Mouse (Mus musculus) regulatory T cell (primary cell): ENCODE data around the gene Plekhh1.

Experiments used
- in situ Hi-C: fragments of 300-600 bp; cut with MboI, MseI; formaldehyde crosslinking; loops from one replicate; pipeline ENCODE4 v1.15.1; 2025; ENCODE audit warnings: high pct_unique_total_duplicates

Gene Plekhh1

GRCm38 (mm10) chr12:79070736-79071333 lies 41.9 kb downstream of the Plekhh1 start:
- in situ Hi-C loops = no loop called here

DNA sequence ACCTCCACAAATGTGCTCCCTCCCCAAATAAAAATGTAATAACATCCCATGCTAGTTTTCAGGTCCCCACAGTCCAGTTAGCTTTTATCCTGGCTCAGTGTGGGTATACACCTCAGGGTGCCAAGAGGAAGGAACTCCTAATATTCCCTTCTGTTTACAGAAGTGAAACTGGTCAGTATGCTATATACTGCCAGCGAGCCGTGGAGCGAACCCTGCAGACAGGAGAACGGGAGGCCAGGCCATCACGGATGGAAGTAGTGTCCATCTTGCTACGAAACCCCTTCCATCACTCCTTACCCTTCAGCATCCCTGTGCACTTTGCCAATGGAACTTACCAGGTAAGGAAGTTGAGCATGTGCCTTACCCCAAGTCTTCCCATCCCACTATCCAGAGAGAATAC lies 43.6 kb downstream of the Plekhh1 start:
- in situ Hi-C loops = no loop called here

DNA sequence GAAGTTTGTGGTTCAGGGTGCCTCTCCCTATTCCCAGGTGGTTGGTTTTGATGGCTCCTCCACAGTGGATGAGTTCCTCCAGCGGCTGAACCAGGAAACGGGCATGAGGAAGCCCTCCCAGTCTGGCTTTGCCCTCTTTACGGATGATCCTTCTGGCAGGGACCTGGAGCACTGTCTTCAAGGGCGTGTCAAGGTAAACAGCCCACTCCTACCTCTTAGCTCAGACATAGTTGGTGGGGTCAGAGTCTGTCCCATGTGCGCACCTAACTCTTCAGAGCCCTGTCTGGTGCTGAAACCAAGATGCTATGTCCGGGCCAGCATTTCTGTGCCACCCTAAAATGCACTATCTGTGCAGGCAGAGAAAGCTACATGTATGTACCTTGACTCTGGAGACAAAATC lies 44.4 kb downstream of the Plekhh1 start:
- in situ Hi-C loops = no loop called here

DNA sequence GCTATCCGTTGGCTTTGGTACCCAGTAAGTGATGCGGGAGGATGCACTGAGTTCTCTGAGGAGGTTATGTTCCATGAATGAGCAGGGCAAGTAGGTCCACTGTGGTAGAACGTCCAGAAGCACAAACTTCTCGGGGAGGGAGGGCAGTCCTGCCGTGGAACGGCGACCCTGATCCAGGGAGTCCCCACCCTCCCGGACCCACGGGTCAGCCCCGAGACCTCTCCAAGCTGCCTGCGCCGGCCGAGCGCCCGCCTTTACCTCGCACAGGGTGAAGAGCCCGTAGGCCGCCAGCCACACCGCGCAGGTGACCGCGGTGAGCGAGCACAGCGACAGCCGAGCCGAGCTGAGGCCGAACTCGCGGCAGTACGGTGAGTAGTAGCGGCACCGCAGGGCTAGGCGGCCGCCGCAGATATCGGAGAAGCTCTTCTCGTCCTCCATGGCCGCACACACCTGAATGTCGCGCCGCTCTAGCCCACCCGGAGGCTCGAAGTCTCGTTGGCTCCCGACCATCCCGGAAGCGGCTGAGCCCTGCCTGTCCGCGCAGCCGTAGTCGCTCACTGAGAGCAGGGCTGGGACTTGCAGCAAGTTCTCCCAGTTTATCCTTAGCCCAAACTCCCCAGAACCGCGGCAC lies 60.3 kb downstream of the Plekhh1 start, which contains the start of gene Pigh:
TSS of gene Pigh (minus strand) at position 470 of the 631 bp plus-strand sequence.
- in situ Hi-C loops = no loop called here

DNA sequence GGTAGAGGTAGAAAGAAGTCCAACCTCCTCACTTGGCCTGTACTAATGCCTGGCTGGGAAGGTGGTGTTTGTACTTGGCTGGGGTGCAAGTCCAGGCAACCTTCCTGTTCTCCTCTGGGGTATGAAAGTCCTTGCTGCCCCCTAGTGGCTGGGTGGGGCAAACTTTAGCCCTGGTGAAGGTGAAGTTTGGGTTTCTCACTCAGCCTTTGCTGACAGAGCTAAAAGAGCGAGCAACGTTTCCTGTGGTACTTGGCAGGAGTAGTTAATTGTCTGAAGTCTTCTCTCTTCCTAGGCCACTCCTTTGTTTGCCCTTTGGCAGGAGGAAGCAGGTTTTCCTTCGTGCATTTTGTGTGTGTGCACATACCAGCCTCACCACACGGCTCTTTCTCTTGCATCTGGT lies 63.6 kb downstream of the Plekhh1 start:
- in situ Hi-C loops = no loop called here

- in situ Hi-C loops = loop anchor here (5.0 kb wide), 1 partner anchor 180 kb away; no protein-coding TSS in a partner anchor
Measured at GRCm38 (mm10) chr12:79097106-79097752, 68.3 kb downstream of the Plekhh1 start.

- in situ Hi-C loops = loop anchor here (5.0 to 25.0 kb wide), 2 partner anchors 81 to 541 kb away; no protein-coding TSS in a partner anchor
Measured at GRCm38 (mm10) chr12:79103773-79104172, 74.8 kb downstream of the Plekhh1 start.

DNA sequence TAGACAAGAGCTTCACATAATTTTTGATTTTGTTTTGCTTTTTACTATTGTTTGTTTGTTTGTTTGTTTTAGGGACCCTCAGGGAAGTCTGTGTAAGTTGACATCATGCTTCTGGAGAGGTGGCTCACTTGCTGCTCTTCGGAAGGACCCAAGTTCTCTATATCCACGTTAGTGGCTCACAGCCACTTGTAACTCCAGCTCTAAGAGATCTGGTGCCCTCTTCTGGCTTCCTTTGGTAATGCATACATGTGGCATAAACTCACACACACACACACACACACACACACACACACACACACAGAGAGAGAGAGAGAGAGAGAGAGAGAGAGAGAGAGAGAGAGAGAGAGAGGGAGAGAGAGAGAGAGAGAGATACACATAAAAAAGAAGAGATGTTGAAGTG lies 75.6 kb downstream of the Plekhh1 start:
- in situ Hi-C loops = loop anchor here (5.0 to 25.0 kb wide), 2 partner anchors 82 to 542 kb away; no protein-coding TSS in a partner anchor

GRCm38 (mm10) chr12:79105312-79105711 lies 76.3 kb downstream of the Plekhh1 start:
- in situ Hi-C loops = loop anchor here (25.0 kb wide), 1 partner anchor 543 kb away; no protein-coding TSS in a partner anchor

DNA sequence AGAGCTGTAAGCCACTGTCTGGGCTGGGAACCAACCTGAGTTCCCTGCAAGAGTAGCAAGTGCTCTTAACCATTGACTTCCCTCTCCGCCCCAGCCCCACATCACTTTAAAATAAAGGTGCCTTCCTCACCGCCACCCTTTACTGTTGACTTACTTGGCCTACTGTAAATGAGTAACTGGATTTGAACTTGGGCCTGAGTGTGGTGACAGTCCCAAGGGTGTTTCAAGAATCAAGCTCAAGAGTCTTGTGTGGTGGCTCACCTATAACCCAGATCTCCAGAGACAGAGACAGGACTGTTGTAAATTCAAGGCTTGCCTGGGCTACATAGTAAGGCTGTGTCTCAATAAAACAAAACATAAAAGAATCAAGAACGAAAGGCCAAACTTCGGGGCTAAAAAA lies 90.0 kb downstream of the Plekhh1 start:
- in situ Hi-C loops = loop anchor here (25.0 kb wide), 1 partner anchor 557 kb away; no protein-coding TSS in a partner anchor

DNA sequence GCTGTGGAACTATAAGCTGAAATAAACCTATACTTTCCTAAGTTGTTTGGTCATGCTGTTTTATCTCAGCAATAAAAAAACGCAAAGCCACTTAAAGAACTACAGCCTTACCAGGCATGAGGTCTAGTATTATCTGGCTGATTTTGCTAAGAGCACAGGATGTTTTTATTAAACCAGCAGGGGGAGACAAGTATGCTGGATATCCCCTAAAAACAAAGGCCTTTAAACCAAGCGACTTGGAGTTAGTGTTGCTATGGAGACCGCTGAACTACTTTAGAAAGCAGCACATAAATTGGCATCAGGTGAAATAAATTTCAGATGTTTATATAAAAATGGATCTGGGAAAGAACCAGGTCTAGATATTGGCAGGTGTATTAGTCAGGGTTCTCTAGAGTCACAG lies 93.9 kb downstream of the Plekhh1 start:
- in situ Hi-C loops = loop anchor here (25.0 kb wide), 1 partner anchor 561 kb away; no protein-coding TSS in a partner anchor

DNA sequence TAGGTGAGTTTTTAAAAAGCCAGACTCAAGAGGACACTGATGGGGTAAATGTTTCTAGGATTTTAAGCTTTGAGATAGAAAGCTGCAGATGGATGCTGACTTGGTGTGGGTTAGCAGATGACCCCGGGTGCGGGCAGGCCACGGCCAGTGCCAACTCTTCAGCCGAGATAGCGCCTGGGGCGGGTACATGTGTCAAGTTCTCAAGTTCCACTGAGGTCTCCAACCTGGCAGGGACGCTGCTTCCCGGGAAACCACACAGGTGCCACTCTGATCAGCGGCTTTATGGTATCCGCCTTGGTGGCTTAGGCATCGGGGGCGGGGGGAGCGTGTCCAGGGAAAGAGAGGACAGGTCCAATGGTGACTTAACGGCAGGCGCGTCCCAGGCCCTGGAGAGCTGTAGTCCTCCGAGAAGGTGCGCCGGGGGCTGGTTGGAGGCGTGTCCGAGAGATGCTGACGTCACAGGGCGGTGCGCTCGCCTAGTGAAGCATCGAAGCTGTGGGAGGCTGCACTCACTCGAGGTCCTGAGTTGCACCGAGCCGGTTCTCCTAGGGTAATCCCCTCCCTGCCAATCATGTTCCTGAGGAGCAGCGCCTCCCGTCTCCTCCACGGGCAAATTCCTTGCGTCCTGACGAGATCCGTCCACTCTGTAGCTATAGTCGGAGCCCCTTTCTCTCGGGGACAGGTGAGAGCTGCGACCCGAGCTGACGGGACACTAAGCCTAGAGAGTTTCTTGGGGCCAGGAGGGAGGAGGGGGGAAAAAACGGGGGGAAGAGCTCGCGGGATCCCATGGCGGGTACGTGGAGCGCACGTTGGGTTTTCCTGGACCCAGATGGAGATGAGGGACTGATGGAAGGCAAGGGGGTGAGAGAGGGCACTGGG lies 101.6 kb downstream of the Plekhh1 start, which contains the start of gene Arg2:
TSS of gene Arg2 (plus strand) at position 479 of the 879 bp plus-strand sequence.
- in situ Hi-C loops = no loop called here
